Mouse (Mus musculus) intestine, postnatal 0 days (tissue): ENCODE results near the gene Zxdc. TPM values are rescaled to one million over a fixed set of nuclear protein-coding genes. Genes with fewer than 3 reads are reported as not detected.

ENCODE experiments used
- ATAC-seq: fragments of 200-750 bp; cut with Nextera tagmentation; 2 replicates; pipeline ENCODE4 v1.8.0; 2017; ENCODE audit warnings: mild to moderate bottlenecking, moderate TSS enrichment, moderate library complexity
- H3K27ac ChIP-seq: fragments of 300-500 bp; sonication (generic); 2 replicates; pipeline ENCODE4 v1.5.1; 2014; ENCODE audit warnings: mild to moderate bottlenecking, low read depth, low read length, moderate library complexity
- H3K27me3 ChIP-seq: fragments of 300-500 bp; sonication (generic); replicated peaks from 2 replicates; pipeline ENCODE4 v1.6.1; 2014; ENCODE audit warnings: low read length, mixed read lengths; ENCODE audit not compliant: control insufficient read depth, insufficient read depth
- H3K36me3 ChIP-seq: fragments of 300-500 bp; sonication (generic); 2 replicates; pipeline ENCODE4 v1.6.1; 2014; ENCODE audit warnings: mild to moderate bottlenecking, moderate library complexity; ENCODE audit not compliant: control insufficient read depth, insufficient read depth
- H3K4me1 ChIP-seq: fragments of 300-500 bp; sonication (generic); replicated peaks from 2 replicates; pipeline ENCODE4 v1.6.1; 2014; ENCODE audit warnings: antibody characterized with exemption, low read length, mixed read lengths; ENCODE audit not compliant: control insufficient read depth, insufficient read depth
- H3K4me2 ChIP-seq: fragments of 300-500 bp; sonication (generic); replicated peaks from 2 replicates; pipeline ENCODE4 v1.6.1; 2014; ENCODE audit warnings: low read depth, mild to moderate bottlenecking, moderate library complexity
- H3K4me3 ChIP-seq: fragments of 300-500 bp; sonication (generic); 2 replicates; pipeline ENCODE4 v1.5.1; 2014; ENCODE audit warnings: low read depth, low read length
- H3K9ac ChIP-seq: fragments of 300-500 bp; sonication (generic); 2 replicates; pipeline ENCODE4 v1.6.1; 2014; ENCODE audit warnings: mild to moderate bottlenecking, low read depth, low read length
- H3K9me3 ChIP-seq: fragments of 300-500 bp; sonication (generic); 2 replicates; pipeline ENCODE4 v1.6.1; 2016; ENCODE audit warnings: mixed run types; ENCODE audit not compliant: control insufficient read depth
- CTCF ChIP-seq: sonication (generic); IDR thresholded peaks from 2 replicates; pipeline ENCODE4 v1.5.1; 2016; ENCODE audit warnings: low read depth, mild to moderate bottlenecking, control low read depth, antibody characterized with exemption, moderate library complexity
- WGBS: fragments of 180-500 bp; shearing (Covaris S2); extraction: QIAGEN DNeasy Blood & Tissue Kit; methylation state at CpG from one replicate; pipeline ENCODE4 v1.1.7; 2014; 5-methylcytosine and 5-hydroxymethylcytosine counted together
- polyA plus RNA-seq: library from polyadenylated mRNA; unstranded; fragments of >200 nt; fragmentation: Nextera tagmentation; extraction: Ambion mirVana; gene quantifications from 2 replicates; pipeline ENCODE4 v1.2.1, GENCODE M21; 2015

Gene Zxdc
- polyA plus RNA-seq, 1 experiment from 2014 or later: 5.3 TPM

- H3K27ac ChIP-seq: no peak overlapping the region
- no peak overlapping the region for H3K4me2 ChIP-seq
- no peak overlapping the region for H3K9ac ChIP-seq
- H3K36me3 ChIP-seq: no peaks in the 10 kb centered on the region
- H3K4me1 ChIP-seq: no peaks in the 10 kb centered on the region
- WGBS: 25% methylated on average over 6 of the region's 6 CpGs
- ATAC-seq: no peak
- H3K4me3 ChIP-seq: no peak overlapping the region
- H3K9me3 ChIP-seq: no peaks in the 10 kb centered on the region
- peak; percentile 70 for TF ChIP-seq CTCF
- no peaks in the 10 kb centered on the region for H3K27me3 ChIP-seq
These were observed 41.6 kb upstream of the Zxdc start for GRCm38 (mm10) chr6:90327670-90328069.

- TF ChIP-seq CTCF: peak; percentile 30; the same call in 1 of the 2 replicates
- Histone ChIP-seq H3K27ac (no peak overlapping the region), H3K9me3 (no peaks in the 10 kb centered on the region), H3K4me2 (no peak overlapping the region), H3K27me3 (no peaks in the 10 kb centered on the region), H3K4me1 (no peaks in the 10 kb centered on the region), H3K9ac (no peak overlapping the region), H3K36me3 (no peaks in the 10 kb centered on the region), H3K4me3 (no peak overlapping the region)
- ATAC-seq: no peak
- WGBS: 33% methylated on average over 1 of the region's 1 CpGs
These were observed 39.3 kb upstream of the Zxdc start for GRCm38 (mm10) chr6:90329953-90330352.

GRCm38 (mm10) chr6:90332561-90333425, 36.5 kb upstream of the Zxdc start, which contains the start of gene Uroc1:
TSS of gene Uroc1 (plus strand) at chr6:90333284.
- 79% methylated on average over 7 of the region's 7 CpGs for WGBS
- Histone ChIP-seq H3K27me3 (no peaks in the 10 kb centered on the region), H3K4me1 (no peaks in the 10 kb centered on the region), H3K36me3 (no peaks in the 10 kb centered on the region), H3K9me3 (no peaks in the 10 kb centered on the region), H3K27ac (no peak within 1 kb of the TSS), H3K4me3 (no peak within 1 kb of the TSS), H3K4me2 (no peak within 1 kb of the TSS), H3K9ac (no peak within 1 kb of the TSS)
- 0 out of 2 replicates have a peak, but pooled peaks have one; percentile 41 for ATAC-seq
- TF ChIP-seq CTCF: no peak

- H3K27ac ChIP-seq: no peak overlapping the region
- no peak for ATAC-seq
- H3K4me2 ChIP-seq: no peak overlapping the region
- H3K9me3 ChIP-seq: no peaks in the 10 kb centered on the region
- H3K36me3 ChIP-seq: no peaks in the 10 kb centered on the region
- TF ChIP-seq CTCF: no peak
- H3K27me3 ChIP-seq: no peaks in the 10 kb centered on the region
- H3K4me3 ChIP-seq: no peak overlapping the region
- no peak overlapping the region for H3K9ac ChIP-seq
- 69% methylated on average over 3 of the region's 3 CpGs for WGBS
- H3K4me1 ChIP-seq: no peaks in the 10 kb centered on the region
These were observed 35.0 kb upstream of the Zxdc start for GRCm38 (mm10) chr6:90334244-90334643.

GRCm38 (mm10) chr6:90342343-90342742, 26.9 kb upstream of the Zxdc start:
- no peak overlapping the region for H3K4me3 ChIP-seq
- H3K4me1 ChIP-seq: no peaks in the 10 kb centered on the region
- 61% methylated on average over 2 of the region's 2 CpGs for WGBS

GRCm38 (mm10) chr6:90347183-90347582, 22.1 kb upstream of the Zxdc start:
- 69% methylated on average over 4 of the region's 4 CpGs for WGBS
- ATAC-seq: no peak
- Histone ChIP-seq H3K4me2 (no peak overlapping the region), H3K27me3 (no peaks in the 10 kb centered on the region), H3K4me3 (no peak overlapping the region), H3K9me3 (no peaks in the 10 kb centered on the region), H3K36me3 (no peaks in the 10 kb centered on the region), H3K27ac (no peak overlapping the region), H3K9ac (no peak overlapping the region), H3K4me1 (no peaks in the 10 kb centered on the region)
- no peak for TF ChIP-seq CTCF

More at GRCm38 (mm10) chr6:90342343-90342742, 26.9 kb upstream of the Zxdc start:
- Histone ChIP-seq H3K36me3 (no peaks in the 10 kb centered on the region), H3K27ac (no peak overlapping the region), H3K27me3 (no peaks in the 10 kb centered on the region), H3K9ac (no peak overlapping the region), H3K4me2 (no peak overlapping the region), H3K9me3 (no peaks in the 10 kb centered on the region)
- ATAC-seq: no peak
- no peak for TF ChIP-seq CTCF
